Mouse (Mus musculus): Measurements from ENCODE around the gene Cntnap2.

Cntnap2 gene

GRCm38 (mm10) chr6:46961022-46961686, 1902.0 kb downstream of the Cntnap2 start:
- no peak for DNase-seq (ENCODE audit: extremely low read depth, low read depth, low spot score)

- no peak for DNase-seq (ENCODE audit: extremely low read depth, low read depth, low spot score)
These were observed 1904.1 kb downstream of the Cntnap2 start for GRCm38 (mm10) chr6:46963261-46963660.

- DNase-seq (ENCODE audit: extremely low read depth, low read depth, low spot score) = no peak
These were observed 1904.5 kb downstream of the Cntnap2 start for GRCm38 (mm10) chr6:46963693-46964092.

- no peak for DNase-seq (ENCODE audit: extremely low read depth, low read depth, low spot score)
These were observed 1913.5 kb downstream of the Cntnap2 start for GRCm38 (mm10) chr6:46972640-46973039.

- DNase-seq (ENCODE audit: extremely low read depth, low read depth, low spot score) = no peak
These were observed 1936.9 kb downstream of the Cntnap2 start for GRCm38 (mm10) chr6:46996010-46996602.

GRCm38 (mm10) chr6:47004430-47004829, 1945.3 kb downstream of the Cntnap2 start:
- DNase-seq (ENCODE audit: extremely low read depth, low read depth, low spot score) = no peak

GRCm38 (mm10) chr6:47012933-47013332, 1953.8 kb downstream of the Cntnap2 start:
- no peak for DNase-seq (ENCODE audit: extremely low read depth, low read depth, low spot score)

- peak; percentile 1 for DNase-seq (ENCODE audit: extremely low read depth, low read depth, low spot score)
These were observed 1954.4 kb downstream of the Cntnap2 start for GRCm38 (mm10) chr6:47013535-47013934.

GRCm38 (mm10) chr6:47014886-47015586, 1955.9 kb downstream of the Cntnap2 start:
- no peak for DNase-seq (ENCODE audit: extremely low read depth, low read depth, low spot score)

GRCm38 (mm10) chr6:47026064-47026686, 1967.0 kb downstream of the Cntnap2 start:
- DNase-seq (ENCODE audit: extremely low read depth, low read depth, low spot score) = no peak

- DNase-seq (ENCODE audit: extremely low read depth, low read depth, low spot score) = no peak
These were observed 1972.2 kb downstream of the Cntnap2 start for GRCm38 (mm10) chr6:47031362-47031761.

GRCm38 (mm10) chr6:47042602-47043001, 1983.4 kb downstream of the Cntnap2 start:
- no peak for DNase-seq (ENCODE audit: extremely low read depth, low read depth, low spot score)

- no peak for DNase-seq (ENCODE audit: extremely low read depth, low read depth, low spot score)
These were observed 1984.4 kb downstream of the Cntnap2 start for GRCm38 (mm10) chr6:47043586-47043985.

- DNase-seq (ENCODE audit: extremely low read depth, low read depth, low spot score) = no peak
These were observed 1985.4 kb downstream of the Cntnap2 start for GRCm38 (mm10) chr6:47044385-47045200.

- DNase-seq (ENCODE audit: extremely low read depth, low read depth, low spot score) = no peak
These were observed 1989.9 kb downstream of the Cntnap2 start for GRCm38 (mm10) chr6:47049051-47049450.

GRCm38 (mm10) chr6:47050319-47051222, 1991.4 kb downstream of the Cntnap2 start:
- DNase-seq (ENCODE audit: extremely low read depth, low read depth, low spot score) = no peak

- no peak for DNase-seq (ENCODE audit: extremely low read depth, low read depth, low spot score)
These were observed 2002.2 kb downstream of the Cntnap2 start for GRCm38 (mm10) chr6:47061341-47061740.

GRCm38 (mm10) chr6:47089998-47090397, 2030.8 kb downstream of the Cntnap2 start:
- DNase-seq (ENCODE audit: extremely low read depth, low read depth, low spot score) = no peak

GRCm38 (mm10) chr6:47104951-47105350, 2045.8 kb downstream of the Cntnap2 start:
- no peak for DNase-seq (ENCODE audit: extremely low read depth, low read depth, low spot score)

Data from fat pad, adult 2 months (tissue).